Mouse (Mus musculus): ENCODE measurements around the gene Pkp1.

Gene Pkp1

DNA sequence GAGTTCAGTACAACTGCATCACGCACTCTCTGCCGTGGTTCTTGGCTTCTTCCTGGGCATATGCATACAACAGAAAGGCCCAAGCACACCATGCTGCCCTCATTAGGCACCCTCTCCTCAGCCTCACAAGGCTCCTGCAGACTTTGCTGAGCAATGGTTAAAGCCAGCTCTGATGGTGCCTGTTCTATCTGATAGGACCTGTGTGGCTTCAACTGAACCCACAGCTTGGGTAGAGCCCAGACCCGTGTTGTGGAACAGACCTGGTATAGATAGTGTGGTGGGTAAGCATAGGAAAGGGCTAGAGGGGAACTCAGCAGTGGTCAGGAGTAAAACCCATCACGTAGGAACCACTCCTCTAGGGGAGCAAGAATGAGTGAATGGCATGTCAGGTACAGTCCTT, 5.3 kb downstream of the Pkp1 start:
- in situ Hi-C loops (cut with MboI, MseI), result no loop called here

GRCm38 (mm10) chr1:135909381-135909780, 9.6 kb downstream of the Pkp1 start:
- in situ Hi-C loops (cut with MboI, MseI), result no loop called here

DNA sequence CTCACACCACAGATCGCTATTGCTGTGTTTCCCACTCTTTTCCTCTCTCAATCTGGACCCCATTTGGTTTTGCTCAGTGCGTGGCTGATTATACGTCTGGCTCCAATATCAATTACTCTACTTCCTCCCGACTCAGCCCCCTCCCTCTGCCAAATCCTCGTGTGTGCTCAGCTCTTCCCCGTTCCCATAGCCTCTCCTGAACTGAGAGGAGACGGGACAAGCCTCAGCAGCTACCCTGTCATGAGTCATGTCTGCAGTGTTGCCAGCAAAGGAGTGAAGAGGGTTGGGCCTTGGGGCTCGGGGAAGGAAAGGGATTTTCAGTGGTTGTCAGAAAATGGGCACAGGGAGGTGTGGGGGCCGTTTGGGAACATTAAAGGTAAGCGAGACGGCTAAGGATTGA, 12.3 kb downstream of the Pkp1 start:
- in situ Hi-C loops (cut with MboI, MseI), result no loop called here

DNA sequence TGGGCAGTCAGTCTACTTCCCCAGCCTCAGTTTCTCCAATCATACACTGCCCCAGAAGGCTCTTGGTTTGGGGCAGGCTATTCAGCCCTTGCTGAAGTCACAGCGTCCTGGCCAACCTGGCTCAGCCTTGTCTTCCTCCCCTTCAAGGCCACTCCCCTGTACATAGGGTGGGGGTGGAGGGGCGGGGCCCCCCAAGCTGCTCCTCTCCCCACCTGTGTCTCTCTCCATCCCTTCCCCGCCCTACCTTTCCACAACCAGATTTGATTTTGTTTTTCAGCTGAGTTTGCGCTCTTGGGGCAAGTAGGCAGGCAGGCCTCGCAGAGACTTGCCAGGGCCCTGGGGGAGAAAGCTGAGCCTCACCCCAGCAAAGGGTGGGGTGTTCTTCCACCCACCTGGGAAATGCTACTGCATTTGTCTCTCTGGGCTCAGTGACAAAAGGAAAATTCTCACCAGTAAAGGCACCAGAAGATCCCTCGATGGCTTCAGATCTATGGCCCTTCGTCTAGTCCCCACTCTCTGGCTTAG, 19.0 kb downstream of the Pkp1 start:
- in situ Hi-C loops (cut with MboI, MseI), result no loop called here

GRCm38 (mm10) chr1:135899295-135899694, 19.7 kb downstream of the Pkp1 start:
- in situ Hi-C loops (cut with MboI, MseI), result no loop called here

- in situ Hi-C loops (cut with MboI, MseI), result no loop called here
Observed at GRCm38 (mm10) chr1:135895367-135895766, 23.6 kb downstream of the Pkp1 start.

DNA sequence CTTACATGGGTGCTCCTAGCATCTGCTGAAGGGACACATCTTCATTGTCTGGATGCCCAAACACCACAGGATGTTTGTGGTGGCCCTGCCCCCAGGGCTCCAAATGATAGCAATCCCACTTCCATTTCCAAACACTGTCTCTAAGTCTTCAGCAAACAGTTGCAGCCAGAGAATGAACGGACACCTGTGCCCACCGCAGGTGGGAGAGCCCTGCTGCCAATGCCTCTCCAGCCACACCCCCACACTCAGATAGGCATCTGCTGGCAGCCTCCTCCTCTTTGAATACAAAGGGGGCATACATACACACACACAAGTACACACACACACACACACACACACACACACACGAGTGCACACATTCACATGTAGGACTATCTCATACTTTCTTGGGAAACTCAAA, 25.6 kb downstream of the Pkp1 start:
- in situ Hi-C loops (cut with MboI, MseI), result no loop called here

- in situ Hi-C loops (cut with MboI, MseI), result no loop called here
Observed at GRCm38 (mm10) chr1:135892764-135893163, 26.2 kb downstream of the Pkp1 start.

- in situ Hi-C loops (cut with MboI, MseI), result no loop called here
Observed at GRCm38 (mm10) chr1:135892233-135892632, 26.8 kb downstream of the Pkp1 start.

GRCm38 (mm10) chr1:135891424-135892216, 27.4 kb downstream of the Pkp1 start:
- in situ Hi-C loops (cut with MboI, MseI), result no loop called here

- in situ Hi-C loops (cut with MboI, MseI), result no loop called here
Observed at GRCm38 (mm10) chr1:135889461-135890185, 29.4 kb downstream of the Pkp1 start.

GRCm38 (mm10) chr1:135882385-135883109, 36.5 kb downstream of the Pkp1 start:
- in situ Hi-C loops (cut with MboI, MseI), result no loop called here

- in situ Hi-C loops (cut with MboI, MseI), result no loop called here
Observed at GRCm38 (mm10) chr1:135877248-135877647, 41.8 kb downstream of the Pkp1 start.

GRCm38 (mm10) chr1:135872991-135873390, 46.0 kb downstream of the Pkp1 start:
- in situ Hi-C loops (cut with MboI, MseI), result no loop called here

- in situ Hi-C loops (cut with MboI, MseI), result loop anchor here (5.0 kb wide), 2 partner anchors 74 to 79 kb away; no protein-coding TSS in a partner anchor
Observed at GRCm38 (mm10) chr1:135868570-135868969, 50.4 kb downstream of the Pkp1 start.

DNA sequence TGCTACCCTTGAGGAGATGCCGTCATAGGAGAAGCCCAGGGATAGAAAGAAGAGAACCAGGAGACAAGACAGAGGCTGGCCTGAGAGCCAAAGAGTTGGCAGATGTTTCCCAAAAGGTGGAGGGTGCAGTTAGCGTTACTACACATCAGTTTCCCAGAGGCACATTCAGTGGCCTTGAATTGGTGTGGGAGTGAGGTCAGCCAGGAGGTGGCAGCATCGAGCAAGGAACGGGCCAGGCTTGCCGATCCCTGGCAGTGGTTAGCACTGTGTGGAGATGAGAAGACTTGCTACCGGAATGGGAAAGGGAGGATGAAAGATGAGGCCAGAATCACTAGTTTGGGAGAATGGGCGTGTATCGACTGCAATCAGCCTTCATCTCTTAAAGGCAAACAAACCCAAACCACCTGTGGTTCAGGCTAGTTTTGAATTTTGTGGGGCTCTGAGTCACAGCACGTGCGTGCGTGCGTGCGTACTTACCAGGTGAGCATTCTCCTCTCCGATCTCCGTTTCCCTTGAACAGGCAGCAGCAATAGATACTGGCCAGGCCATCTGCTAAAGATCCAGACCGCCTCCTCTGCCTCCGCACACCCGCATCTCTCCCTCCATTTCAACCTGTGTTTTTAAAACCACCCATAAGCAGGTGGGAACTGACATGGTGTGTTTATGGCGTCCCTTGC, 53.4 kb downstream of the Pkp1 start:
- in situ Hi-C loops (cut with MboI, MseI), result loop anchor here (5.0 kb wide), 2 partner anchors 77 to 82 kb away; no protein-coding TSS in a partner anchor

DNA sequence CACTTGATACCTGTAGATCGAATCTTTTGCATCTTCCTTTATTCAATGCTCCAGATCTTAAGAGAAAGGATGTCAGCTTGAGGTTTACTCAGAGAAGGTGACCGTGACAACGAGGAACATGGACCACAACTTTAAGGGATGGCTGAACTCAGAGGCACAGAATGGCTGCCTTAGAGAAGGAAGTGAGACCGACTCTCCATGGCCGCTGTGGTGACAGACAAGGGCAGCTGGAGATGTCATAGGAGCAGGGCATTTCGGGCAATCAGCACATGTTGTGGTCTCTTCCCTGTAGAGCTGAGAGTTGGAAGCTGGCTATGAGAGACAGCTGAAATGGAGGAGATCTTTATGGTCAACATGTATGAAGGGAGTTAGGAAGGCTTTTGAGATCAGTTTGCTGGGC, 54.2 kb downstream of the Pkp1 start:
- in situ Hi-C loops (cut with MboI, MseI), result loop anchor here (5.0 kb wide), 2 partner anchors 77 to 82 kb away; no protein-coding TSS in a partner anchor

DNA sequence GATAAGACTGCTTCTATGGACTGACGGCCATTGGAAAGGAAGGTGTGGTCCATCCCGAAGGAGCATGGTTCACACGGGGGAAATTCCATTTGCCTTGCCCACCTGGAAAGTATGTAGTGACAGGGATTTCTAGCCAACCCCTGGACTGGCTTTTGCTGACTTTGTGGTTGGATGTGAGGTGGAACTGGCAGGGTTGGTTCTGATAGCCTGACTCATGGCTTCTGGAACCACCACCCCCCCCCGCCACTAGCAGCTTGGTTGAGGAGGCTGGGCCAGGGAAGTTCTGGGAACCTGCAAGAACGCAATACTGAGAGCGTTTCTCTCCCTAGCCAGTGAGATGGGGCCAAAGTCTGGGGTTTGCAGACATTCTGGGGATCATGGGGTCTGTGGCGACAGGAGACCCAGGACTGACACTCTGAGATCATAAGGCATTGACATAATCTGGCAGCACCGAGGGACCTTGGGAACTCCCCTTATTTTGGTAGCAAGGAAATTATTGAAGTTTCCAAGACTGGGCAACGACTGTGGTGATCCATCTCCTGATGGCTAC, 55.1 kb downstream of the Pkp1 start:
- in situ Hi-C loops (cut with MboI, MseI), result no loop called here

DNA sequence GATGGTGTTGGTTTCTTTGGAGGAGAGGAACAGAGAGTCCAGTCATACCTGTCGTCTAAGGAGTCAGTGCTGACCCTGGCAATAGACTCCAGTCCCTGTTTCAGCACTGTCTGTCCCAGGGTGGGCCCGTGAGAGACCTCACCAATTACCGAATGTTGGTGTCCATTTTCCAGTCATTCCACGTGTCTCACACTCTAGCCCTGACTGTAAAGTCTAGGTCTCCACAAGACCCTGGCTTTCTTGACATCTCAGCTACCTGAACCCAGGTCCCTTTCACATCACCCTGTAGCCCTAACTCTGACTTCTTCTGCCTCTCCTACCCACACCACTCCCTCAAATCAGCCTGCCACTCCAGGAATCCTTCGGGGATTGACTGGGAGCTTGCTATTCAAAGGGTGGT, 56.4 kb downstream of the Pkp1 start:
- in situ Hi-C loops (cut with MboI, MseI), result no loop called here

GRCm38 (mm10) chr1:135861980-135862552, 56.9 kb downstream of the Pkp1 start:
- in situ Hi-C loops (cut with MboI, MseI), result no loop called here

GRCm38 (mm10) chr1:135861091-135861490, 57.9 kb downstream of the Pkp1 start:
- in situ Hi-C loops (cut with MboI, MseI), result no loop called here

All from T-helper 17 cell (primary cell).